ENCODE assay signal across 8 mouse cellular contexts in genomic region chr19:53824872-53825680, GRCm38 (mm10).
DNase-seq lines count a peak whose midpoint lies in the region; ATAC-seq lines count a peak whose summit lies in the region.

No protein-coding gene starts in this region.

- WGBS in forebrain, embryonic 15.5 days = 76% methylated on average over 21 of the region's 21 CpGs
- 62% methylated on average over 21 of the region's 21 CpGs for WGBS in limb, embryonic 12.5 days
- WGBS in midbrain, embryonic 16.5 days = 63% methylated on average over 21 of the region's 21 CpGs

- peak; percentile 23 to 40 for DNase-seq in left cerebral cortex, adult 18-20 months (ENCODE audit: low spot score in 2 of 2)
- no peak for DNase-seq in left cerebral cortex, postnatal 10 days (ENCODE audit: extremely low spot score in 1 of 2, low spot score in 2 of 2)
- DNase-seq in cerebellum, adult 18-20 months = peak; percentile 63 to 71
- DNase-seq in Muller cell, postnatal 12 days (ENCODE audit: inconsistent ontology term) = no peak
- no peak for DNase-seq in right cerebral cortex, adult 18-20 months

- peak overlapping the region; percentile 31 for H3K4me2 ChIP-seq in forebrain, embryonic 15.5 days (replicated peaks)
- H3K4me2 ChIP-seq in limb, embryonic 12.5 days = peak overlapping the region; percentile 40
- H3K4me2 ChIP-seq in midbrain, embryonic 16.5 days (ENCODE audit: low read length) = peak overlapping the region; percentile 60

- peaks cover 5% of the 10 kb centered on the region for H3K4me1 ChIP-seq in forebrain, embryonic 15.5 days
- H3K4me1 ChIP-seq in limb, embryonic 12.5 days (replicated peaks) = peaks cover 17% of the 10 kb centered on the region
- no peaks in the 10 kb centered on the region for H3K4me1 ChIP-seq in midbrain, embryonic 16.5 days (ENCODE audit: control insufficient read depth, insufficient read depth, low read length)

- H3K9me3 ChIP-seq in forebrain, embryonic 15.5 days = no peaks in the 10 kb centered on the region
- no peaks in the 10 kb centered on the region for H3K9me3 ChIP-seq in limb, embryonic 12.5 days
- H3K9me3 ChIP-seq in midbrain, embryonic 16.5 days (replicated peaks; ENCODE audit: control insufficient read depth, low read length, poor library complexity, severe bottlenecking) = no peaks in the 10 kb centered on the region

- H3K27me3 ChIP-seq in forebrain, embryonic 15.5 days = no peaks in the 10 kb centered on the region
- H3K27me3 ChIP-seq in limb, embryonic 12.5 days = no peaks in the 10 kb centered on the region
- no peaks in the 10 kb centered on the region for H3K27me3 ChIP-seq in midbrain, embryonic 16.5 days (ENCODE audit: control insufficient read depth, insufficient read depth, low read depth, low read length)

- H3K9ac ChIP-seq in forebrain, embryonic 15.5 days (replicated peaks) = peak overlapping the region; percentile 28; the same call in 1 of the 2 replicates
- H3K9ac ChIP-seq in limb, embryonic 12.5 days (replicated peaks) = no peak overlapping the region
- peak overlapping the region; percentile 46 for H3K9ac ChIP-seq in midbrain, embryonic 16.5 days (ENCODE audit: low read depth, low read length)

- peak overlapping the region; percentile 37; the same call in 1 of the 2 replicates for H3K27ac ChIP-seq in forebrain, embryonic 15.5 days (replicated peaks)
- no peak overlapping the region for H3K27ac ChIP-seq in limb, embryonic 12.5 days
- no peak overlapping the region for H3K27ac ChIP-seq in midbrain, embryonic 16.5 days (ENCODE audit: low read length)

- ATAC-seq in forebrain, embryonic 15.5 days (replicated peaks) = peak; percentile 85
- peak; percentile 47 for ATAC-seq in limb, embryonic 12.5 days (ENCODE audit: insufficient number of reproducible peaks, insufficient read depth, low FRiP score, low TSS enrichment, low read depth)
- ATAC-seq in midbrain, embryonic 16.5 days = peak; percentile 84

- intact Hi-C loops in left cerebral cortex, postnatal 10 days (cut with DNase I) = no loop called here

- peak overlapping the region; percentile 33 for H3K4me3 ChIP-seq in forebrain, embryonic 15.5 days
- H3K4me3 ChIP-seq in limb, embryonic 12.5 days (replicated peaks) = peak overlapping the region; percentile 34
- peak overlapping the region; percentile 33 for H3K4me3 ChIP-seq in midbrain, embryonic 16.5 days (ENCODE audit: low read depth, low read length)

- no peaks in the 10 kb centered on the region for H3K36me3 ChIP-seq in forebrain, embryonic 15.5 days
- H3K36me3 ChIP-seq in limb, embryonic 12.5 days = no peaks in the 10 kb centered on the region
- no peaks in the 10 kb centered on the region for H3K36me3 ChIP-seq in midbrain, embryonic 16.5 days (ENCODE audit: control insufficient read depth, insufficient read depth, low read length)

Comparison
In these comparisons a context has a peak if more than half of its experiments do, and no peak if none do; other contexts are left out.
1. DNase-seq: peak in left cerebral cortex, adult 18-20 months (2 of 2) and cerebellum, adult 18-20 months (2 of 2); none in left cerebral cortex, postnatal 10 days (0 of 2), Muller cell, postnatal 12 days (single experiment) and right cerebral cortex, adult 18-20 months (single experiment).
2. Peak in every context shown above with its lines, with median percentiles within 50 percentile points of each other: ATAC-seq, H3K4me2 ChIP-seq and H3K4me3 ChIP-seq.